In the genomic region with DNA sequence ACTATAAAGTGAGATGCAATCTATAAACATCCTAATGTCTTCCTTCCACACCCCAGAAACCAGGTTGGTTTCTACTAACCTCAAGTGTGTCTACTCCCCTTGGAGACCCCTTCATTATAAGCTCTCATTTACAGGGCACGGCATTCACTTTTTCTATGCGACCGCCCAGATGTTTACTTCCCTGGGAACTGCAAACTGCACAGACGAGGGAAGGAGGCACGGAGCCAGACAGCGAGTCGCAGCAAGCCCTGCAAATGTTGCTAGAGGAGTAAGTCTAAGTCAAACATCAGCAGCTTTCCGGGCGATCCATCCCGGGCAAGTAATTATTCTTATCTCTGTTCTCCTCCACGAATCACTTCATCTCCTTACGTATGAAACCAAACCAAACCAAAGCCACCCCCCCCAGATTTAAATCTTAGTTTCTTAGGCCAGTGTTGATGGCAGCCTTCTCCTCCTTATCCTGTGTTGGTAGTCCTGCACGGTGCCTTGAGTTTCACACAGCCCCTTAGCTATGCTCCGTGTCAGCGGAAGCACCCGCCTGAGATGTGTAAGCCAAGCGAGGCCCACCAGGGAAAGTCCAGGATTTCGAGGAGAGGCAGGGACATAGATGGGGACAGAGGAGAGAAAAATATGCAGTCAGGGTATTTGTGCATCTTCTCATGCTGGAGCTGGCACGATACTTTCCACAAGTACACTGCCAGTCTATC, we compare ENCODE assay signal across 10 mouse cellular contexts.
DNase-seq lines count a peak whose midpoint lies in the region; ATAC-seq and TF ChIP-seq lines count a peak whose summit lies in the region.
"Had no signal": no experiment of that assay in that cellular context is flagged by ENCODE, and none has a peak within 500 bp of the region (broad histone marks: within the 10 kb centered on the region; RNA-seq: fewer than 3 reads in every experiment).

No protein-coding gene starts in this region.

- no peak for TF ChIP-seq CTCF in kidney, adult 2 months (conservative IDR thresholded peaks at IDR 0.05; ENCODE audit: insufficient read depth, insufficient read length, low read depth, low read length)

- no peak for DNase-seq in kidney, adult 2 months
- DNase-seq in thymus, postnatal 4 days: peak; percentile 25
- DNase-seq in thymus, postnatal 14 days: no peak
- DNase-seq in urinary bladder, postnatal 25 days (ENCODE audit: low spot score): peak; percentile 67
- no peak for DNase-seq in yolk sac, embryonic 10.5 days (ENCODE audit: low spot score)

- 0 out of 2 replicates have a peak, but pooled peaks have one; percentile 27 for ATAC-seq in forebrain, embryonic 15.5 days (replicated peaks)
- ATAC-seq in forebrain, embryonic 16.5 days: no peak
- ATAC-seq in kidney, embryonic 14.5 days (ENCODE audit: low FRiP score, low TSS enrichment): no peak

- no peaks in the 10 kb centered on the region for H3K27me3 ChIP-seq in forebrain, embryonic 15.5 days
- H3K27me3 ChIP-seq in forebrain, embryonic 16.5 days (replicated peaks; ENCODE audit: control insufficient read depth, insufficient read depth, low read length): no peaks in the 10 kb centered on the region
- H3K27me3 ChIP-seq in kidney, embryonic 14.5 days (ENCODE audit: control insufficient read depth, insufficient read depth, low read length): no peaks in the 10 kb centered on the region
- H3K27me3 ChIP-seq in kidney, adult 2 months (replicated peaks; ENCODE audit: control insufficient read depth, insufficient read depth, low read length): no peaks in the 10 kb centered on the region
- H3K27me3 ChIP-seq: hindbrain, embryonic 15.5 days; neural tube, embryonic 12.5 days had no signal

- no peak overlapping the region for H3K27ac ChIP-seq in forebrain, embryonic 15.5 days (replicated peaks)
- H3K27ac ChIP-seq in forebrain, embryonic 16.5 days (ENCODE audit: low read length): no peak overlapping the region
- peak overlapping the region; percentile 17; the same call in 1 of the 2 replicates for H3K27ac ChIP-seq in kidney, embryonic 14.5 days (ENCODE audit: low read depth, low read length)
- H3K27ac ChIP-seq in kidney, adult 2 months (ENCODE audit: insufficient read depth, low read depth, low read length): no peak overlapping the region
- H3K27ac ChIP-seq: hindbrain, embryonic 15.5 days; neural tube, embryonic 12.5 days had no signal

- H3K4me1 ChIP-seq in forebrain, embryonic 15.5 days: no peaks in the 10 kb centered on the region
- H3K4me1 ChIP-seq in forebrain, embryonic 16.5 days (replicated peaks; ENCODE audit: control insufficient read depth, insufficient read depth, low read length): no peaks in the 10 kb centered on the region
- peaks cover 46% of the 10 kb centered on the region for H3K4me1 ChIP-seq in kidney, embryonic 14.5 days (ENCODE audit: control insufficient read depth, insufficient read depth, low read length)
- peaks cover 17% of the 10 kb centered on the region for H3K4me1 ChIP-seq in kidney, adult 2 months (ENCODE audit: control insufficient read depth, insufficient read depth, low read length)
- H3K4me1 ChIP-seq: neural tube, embryonic 12.5 days had no signal

- 75% methylated on average over 19 of the region's 19 CpGs for whole genome bisulfite sequencing in forebrain, embryonic 15.5 days
- WGBS in forebrain, embryonic 16.5 days: 74% methylated on average over 19 of the region's 19 CpGs
- WGBS in kidney, embryonic 14.5 days: 47% methylated on average over 19 of the region's 19 CpGs
- WGBS in kidney, adult 2 months: 54% methylated on average over 19 of the region's 19 CpGs

- no peak overlapping the region for H3K9ac ChIP-seq in forebrain, embryonic 15.5 days (replicated peaks)
- H3K9ac ChIP-seq in forebrain, embryonic 16.5 days (replicated peaks; ENCODE audit: low read depth, low read length): no peak overlapping the region
- H3K9ac ChIP-seq in kidney, embryonic 14.5 days (ENCODE audit: low read depth, low read length): no peak overlapping the region
- H3K9ac ChIP-seq: hindbrain, embryonic 15.5 days; neural tube, embryonic 12.5 days had no signal

- no peak overlapping the region for H3K4me2 ChIP-seq in forebrain, embryonic 15.5 days (replicated peaks)
- H3K4me2 ChIP-seq in forebrain, embryonic 16.5 days (ENCODE audit: low read length): no peak overlapping the region
- H3K4me2 ChIP-seq in kidney, embryonic 14.5 days (replicated peaks; ENCODE audit: low read depth, low read length): no peak overlapping the region
- H3K4me2 ChIP-seq: hindbrain, embryonic 15.5 days; neural tube, embryonic 12.5 days had no signal

- no peak for TF ChIP-seq POLR2A in kidney, adult 2 months (IDR thresholded peaks at IDR 0.05; ENCODE audit: low read depth, low read length)

- H3K9me3 ChIP-seq in forebrain, embryonic 15.5 days: no peaks in the 10 kb centered on the region
- no peaks in the 10 kb centered on the region for H3K9me3 ChIP-seq in forebrain, embryonic 16.5 days (ENCODE audit: control insufficient read depth, low read length)
- H3K9me3 ChIP-seq in kidney, embryonic 14.5 days (ENCODE audit: control insufficient read depth, low read length): no peaks in the 10 kb centered on the region
- H3K9me3 ChIP-seq: hindbrain, embryonic 15.5 days; neural tube, embryonic 12.5 days had no signal

- no peaks in the 10 kb centered on the region for H3K36me3 ChIP-seq in forebrain, embryonic 15.5 days
- H3K36me3 ChIP-seq in forebrain, embryonic 16.5 days (ENCODE audit: control insufficient read depth, insufficient read depth): no peaks in the 10 kb centered on the region
- H3K36me3 ChIP-seq in kidney, embryonic 14.5 days (ENCODE audit: control insufficient read depth, insufficient read depth, low read length): no peaks in the 10 kb centered on the region
- no peaks in the 10 kb centered on the region for H3K36me3 ChIP-seq in kidney, adult 2 months (ENCODE audit: control insufficient read depth, insufficient read depth, low read length)
- H3K36me3 ChIP-seq: hindbrain, embryonic 15.5 days; neural tube, embryonic 12.5 days had no signal

- H3K4me3 ChIP-seq in forebrain, embryonic 15.5 days: no peak overlapping the region
- no peak overlapping the region for H3K4me3 ChIP-seq in forebrain, embryonic 16.5 days (replicated peaks; ENCODE audit: low read length)
- no peak overlapping the region for H3K4me3 ChIP-seq in kidney, embryonic 14.5 days (ENCODE audit: low read length)
- H3K4me3 ChIP-seq in kidney, adult 2 months (ENCODE audit: insufficient read depth, low read depth, low read length): no peak overlapping the region
- H3K4me3 ChIP-seq: hindbrain, embryonic 15.5 days; neural tube, embryonic 12.5 days had no signal

Comparison
In these comparisons a context has a peak if more than half of its experiments do, and no peak if none do; other contexts are left out.
1. DNase-seq: peak in thymus, postnatal 4 days (single experiment) and urinary bladder, postnatal 25 days (single experiment); none in kidney, adult 2 months (single experiment), thymus, postnatal 14 days (single experiment) and yolk sac, embryonic 10.5 days (single experiment).